Mouse (Mus musculus) urinary bladder, postnatal 36 days (tissue): ENCODE data around the gene Ublcp1.

Experiments
- DNase-seq, 2 experiments: peaks; one replicate each; pipeline ENCODE4 v3.0.0; 2022; ENCODE audit warnings: low spot score in 2 of 2, mixed read lengths in 1 of 2

The Ublcp1 gene

DNA sequence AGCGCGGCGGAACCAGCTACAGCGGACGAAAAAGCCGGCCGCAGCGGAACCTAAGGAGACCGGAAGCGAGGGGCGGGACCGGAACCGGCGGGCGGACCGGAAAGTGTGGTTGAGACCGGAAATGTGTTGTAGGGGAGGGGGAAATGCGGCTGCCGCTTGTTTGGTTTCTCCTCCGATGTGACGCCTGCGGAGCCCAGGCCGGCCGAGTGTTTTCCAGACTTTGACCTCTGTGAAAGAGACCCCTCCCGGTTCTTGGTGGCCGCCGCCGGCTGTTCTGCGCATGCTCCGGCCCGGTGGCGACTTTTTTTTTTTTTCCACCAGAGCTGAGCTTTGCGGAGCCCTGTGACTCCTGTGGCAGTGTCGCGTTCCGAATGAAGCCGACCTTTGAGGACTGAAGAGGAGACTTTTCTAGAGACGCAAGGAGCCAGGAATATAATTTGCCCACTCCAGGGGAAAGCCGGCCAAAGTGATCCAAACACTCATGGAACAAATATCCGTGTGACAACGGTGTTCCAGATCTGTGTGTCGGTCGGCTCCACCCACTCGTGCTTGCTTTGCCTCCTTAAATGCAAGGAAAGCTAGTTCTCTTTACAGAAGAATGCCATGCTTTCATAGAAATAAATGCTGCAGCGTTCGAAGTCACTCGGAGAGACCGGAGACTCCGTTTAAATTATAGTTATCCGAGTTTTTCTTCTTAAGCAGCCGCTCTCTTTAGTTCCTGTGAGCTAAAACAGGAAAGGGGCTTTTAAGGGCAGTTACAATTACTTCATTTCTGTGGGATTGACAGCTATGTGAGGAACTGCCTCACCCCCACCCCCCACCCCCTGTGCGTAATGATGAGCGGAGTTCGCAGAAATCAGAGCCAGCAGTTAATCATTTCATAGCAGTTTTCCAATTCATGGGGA is at the start of gene Ublcp1:
TSS of gene Ublcp1 (minus strand) at position 67 of the 905 bp plus-strand sequence.
- DNase-seq, result peak; percentile 87 to 91

DNA sequence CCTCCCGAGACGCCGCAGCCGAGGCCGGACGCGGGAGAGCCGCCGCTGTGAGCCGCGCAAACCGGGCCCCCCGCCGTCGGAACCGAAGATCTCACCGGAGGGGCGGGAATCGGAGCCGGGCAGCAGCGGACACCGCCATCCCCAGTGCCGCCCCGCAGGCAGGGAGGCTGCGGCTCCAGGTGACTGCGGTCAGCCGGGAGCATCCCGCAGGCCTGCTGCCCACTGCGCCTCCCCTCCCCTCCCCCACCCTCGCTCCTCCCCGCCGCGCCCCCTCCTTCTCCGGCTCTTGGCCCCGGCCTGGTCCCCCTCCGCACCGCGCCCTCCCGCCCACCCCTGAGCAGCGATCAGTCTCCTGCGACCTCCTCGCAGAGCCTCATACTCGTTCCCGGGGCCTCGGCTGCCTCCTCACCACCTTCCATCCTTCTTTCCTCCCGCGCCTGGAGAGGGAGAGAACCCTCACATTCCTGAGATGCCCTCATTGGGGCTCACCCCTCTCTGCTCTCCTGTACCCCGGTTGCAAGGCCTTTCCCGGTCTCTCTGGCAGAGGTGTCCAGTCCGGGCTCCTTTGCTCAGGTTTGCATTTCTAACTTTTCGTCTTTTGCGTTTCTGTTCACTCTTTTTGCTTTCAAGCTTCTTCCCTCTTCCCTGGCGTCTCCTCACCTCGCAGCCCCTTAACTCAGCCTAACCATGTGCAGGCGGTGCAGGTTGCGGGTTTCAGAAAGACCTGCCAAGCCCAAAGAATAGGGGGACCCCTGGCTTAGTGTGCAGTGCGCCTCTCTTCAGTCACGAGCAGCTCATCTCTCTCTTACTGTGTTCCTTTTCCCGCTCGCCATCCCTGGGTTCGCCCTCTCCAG is 49.0 kb upstream of the Ublcp1 start:
- peak in 1 of 2 experiments; percentile 32 for DNase-seq

DNA sequence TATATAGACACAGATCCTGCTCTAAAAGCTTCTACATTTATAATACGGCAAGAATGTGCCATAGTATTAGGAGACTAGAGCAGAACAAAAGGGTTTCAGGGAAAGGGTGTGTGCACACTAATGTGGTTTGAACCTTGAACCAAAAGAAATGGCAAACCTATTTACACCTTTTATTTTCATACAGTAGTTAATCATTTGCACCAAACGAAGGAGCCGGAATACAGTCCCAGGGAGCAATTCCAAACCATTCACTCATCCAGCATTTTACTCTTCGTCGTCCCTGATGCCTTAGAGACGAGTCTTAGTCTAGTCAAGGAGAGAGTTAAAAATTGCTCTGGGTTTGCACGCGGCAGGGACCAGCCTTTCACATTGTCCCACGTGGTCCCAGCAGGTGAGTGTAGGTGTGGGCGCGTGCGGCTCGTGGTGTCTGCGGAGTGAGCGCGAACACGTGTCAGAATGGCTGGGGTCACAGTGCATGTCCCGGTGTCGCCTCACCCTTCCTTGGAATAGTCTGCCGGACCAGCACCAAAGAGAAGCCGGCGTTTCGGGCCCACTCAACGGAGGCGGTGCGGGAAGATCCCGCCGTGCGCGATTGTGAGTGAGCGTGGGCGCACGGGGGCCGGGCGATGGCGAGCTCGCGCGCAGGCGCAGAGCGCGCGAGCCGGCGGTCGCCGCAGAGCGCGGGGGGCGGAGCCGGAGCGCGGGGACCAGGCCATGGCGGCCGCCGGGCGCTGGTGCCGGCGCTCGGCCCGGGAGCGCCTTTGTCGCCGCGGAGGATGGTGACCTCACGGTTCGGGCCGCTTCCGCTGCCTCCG is 48.2 kb upstream of the Ublcp1 start, which contains the start of gene Rnf145:
TSS of gene Rnf145 (plus strand) at position 684 of the 815 bp plus-strand sequence.
- DNase-seq, result peak; percentile 49 to 55

DNA sequence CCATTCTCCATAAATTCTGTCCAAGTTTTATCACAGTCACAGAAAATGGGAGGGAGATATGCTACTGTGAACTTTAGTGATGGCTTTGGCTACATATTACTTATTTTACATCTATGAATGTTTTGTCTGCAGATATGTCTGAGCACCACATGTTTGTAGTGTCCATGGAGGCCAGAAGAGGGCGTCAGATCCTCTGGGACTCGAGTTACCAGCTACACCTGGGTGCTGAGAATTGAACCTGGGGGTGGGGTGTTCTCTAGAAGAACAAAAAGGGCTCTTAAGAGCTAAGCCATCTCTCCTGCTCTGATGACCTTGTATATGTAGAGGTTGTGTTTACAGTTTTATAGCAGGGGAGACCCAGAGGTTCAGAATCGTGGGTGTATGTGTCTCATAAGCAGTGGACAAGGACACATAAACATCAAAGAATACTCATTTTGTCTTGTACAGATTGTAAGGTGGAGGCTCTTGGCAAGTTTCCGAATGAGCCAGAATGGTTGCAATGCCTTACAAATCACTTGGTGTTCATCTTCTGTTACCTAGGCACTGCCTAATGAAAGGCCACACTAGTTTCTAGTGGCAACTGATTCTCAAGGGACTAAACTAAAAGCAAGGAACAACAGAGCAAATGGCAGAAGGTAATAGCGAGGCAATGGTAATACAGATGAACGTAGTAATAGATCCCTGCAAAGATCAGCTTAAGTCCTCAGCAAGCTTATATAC is 47.4 kb upstream of the Ublcp1 start:
- DNase-seq, result no peak

DNA sequence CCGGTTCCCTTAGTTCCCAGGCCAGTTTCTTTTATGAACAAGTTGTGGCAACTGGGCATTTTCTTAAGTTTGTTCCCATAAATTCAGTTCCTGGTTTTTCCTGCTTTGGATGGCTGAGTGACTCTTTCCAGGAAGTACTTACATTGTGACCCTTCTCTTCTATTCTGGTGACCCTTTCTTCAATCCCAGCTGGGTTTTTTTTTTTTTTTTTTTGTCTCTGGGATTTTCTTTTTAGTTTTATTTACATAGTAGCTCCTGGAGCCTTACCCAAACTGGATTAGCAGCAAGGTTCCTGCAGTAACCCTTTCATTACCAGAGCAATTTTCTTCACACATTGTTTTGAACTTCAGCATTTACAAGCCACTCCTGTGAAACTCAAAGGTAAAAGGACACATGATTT is 46.1 kb upstream of the Ublcp1 start:
- no peak for DNase-seq

DNA sequence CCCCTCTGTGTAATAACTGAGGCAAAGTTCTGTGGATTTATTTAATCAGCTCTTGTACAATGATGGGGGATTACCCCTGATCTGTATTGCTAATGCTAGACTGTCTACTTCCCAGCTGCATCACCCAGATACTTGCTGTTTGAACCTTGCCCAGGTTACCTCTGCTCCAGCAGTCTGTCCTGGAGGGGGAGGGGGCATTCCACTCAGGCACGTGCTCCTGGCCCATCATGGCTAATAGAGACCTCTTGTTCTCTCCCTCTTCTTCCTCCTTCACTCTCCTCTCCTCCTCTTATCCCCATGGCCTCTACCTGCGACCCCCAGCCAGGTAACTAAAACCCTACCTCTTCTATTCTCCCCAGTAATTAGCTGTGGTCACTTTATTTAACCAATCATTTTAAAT is 44.4 kb upstream of the Ublcp1 start:
- DNase-seq, result no peak

DNA sequence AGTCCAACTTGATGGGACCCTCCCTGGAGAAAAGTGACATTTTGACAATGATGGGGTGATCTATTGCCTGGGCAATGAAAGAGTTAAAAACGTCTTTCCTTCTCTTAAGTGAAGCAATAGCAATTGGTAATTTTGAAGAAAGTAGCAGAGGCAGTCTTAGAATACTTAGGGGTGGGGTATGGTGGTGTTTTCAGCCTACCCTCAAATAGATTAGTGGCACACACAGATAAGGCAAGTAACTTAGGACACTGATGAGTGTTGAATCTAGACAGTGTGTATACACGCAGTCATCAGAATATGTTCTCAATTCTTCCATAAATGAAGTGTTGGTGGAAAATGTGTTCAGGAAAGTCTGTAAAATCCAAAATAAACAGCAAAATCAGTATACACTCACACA is 42.7 kb upstream of the Ublcp1 start:
- no peak for DNase-seq

DNA sequence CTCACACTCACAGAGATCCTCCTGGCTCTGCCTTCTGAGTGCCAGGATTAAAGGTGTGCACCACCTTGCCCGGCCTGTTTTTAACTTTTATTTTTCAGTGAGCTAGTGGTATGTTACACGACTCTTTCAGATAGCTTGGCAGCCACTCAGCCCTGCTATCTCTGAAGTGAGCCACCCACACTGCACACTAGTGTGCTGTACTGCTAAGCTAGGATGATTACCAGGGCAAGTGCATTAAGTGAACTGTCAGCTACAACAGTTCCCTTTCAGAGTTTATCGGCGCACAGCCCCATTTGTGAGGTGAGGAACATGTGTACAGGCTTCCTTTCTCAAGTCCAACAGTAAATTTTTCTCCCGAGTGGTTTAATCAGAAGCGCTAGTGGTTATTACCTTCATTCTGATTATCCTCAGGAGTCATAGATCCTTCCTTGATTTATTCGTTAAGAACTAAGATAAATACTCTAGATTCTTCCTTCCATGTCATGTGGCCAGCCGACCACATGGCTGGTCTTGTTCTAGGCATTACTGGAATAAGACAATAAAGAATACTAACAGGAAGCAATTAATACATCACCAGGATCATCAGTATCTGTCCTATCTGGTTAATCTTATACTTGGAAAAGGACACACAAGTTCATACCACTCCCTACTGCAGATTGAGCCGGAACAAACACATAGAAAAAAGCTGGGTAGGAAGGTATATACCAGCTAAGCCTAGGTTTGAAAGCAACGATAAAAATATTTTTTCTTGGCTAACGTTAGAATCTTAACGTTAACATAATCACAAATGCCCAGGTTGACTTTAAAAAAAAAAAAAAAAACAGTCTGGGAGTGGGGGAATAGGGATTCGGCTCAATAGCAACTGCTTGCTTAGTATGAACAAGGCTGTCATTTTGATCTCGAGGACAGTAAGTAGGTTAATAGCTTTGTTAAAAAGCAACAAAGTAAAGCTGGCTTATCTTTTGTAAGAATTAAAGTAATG is 42.0 kb upstream of the Ublcp1 start:
- DNase-seq, result no peak

DNA sequence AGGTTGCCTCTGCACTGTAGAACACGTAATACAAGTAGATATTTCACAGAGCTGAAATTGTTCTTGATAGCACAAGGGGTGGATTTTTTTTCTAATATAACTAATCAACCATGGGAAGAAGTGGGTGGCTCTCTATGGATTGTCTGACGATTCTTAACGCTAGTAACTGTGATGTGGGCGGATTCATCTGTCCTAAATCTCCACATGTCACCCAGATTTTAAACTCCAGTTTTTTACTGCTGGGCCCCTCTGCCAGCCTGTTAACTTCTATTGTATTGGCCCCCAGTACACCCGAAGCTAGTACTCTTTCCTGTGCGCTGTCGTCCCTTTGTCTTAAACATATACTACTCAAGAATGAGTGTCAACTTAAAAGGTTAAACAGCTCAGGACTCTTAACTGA is 40.1 kb upstream of the Ublcp1 start:
- no peak for DNase-seq

DNA sequence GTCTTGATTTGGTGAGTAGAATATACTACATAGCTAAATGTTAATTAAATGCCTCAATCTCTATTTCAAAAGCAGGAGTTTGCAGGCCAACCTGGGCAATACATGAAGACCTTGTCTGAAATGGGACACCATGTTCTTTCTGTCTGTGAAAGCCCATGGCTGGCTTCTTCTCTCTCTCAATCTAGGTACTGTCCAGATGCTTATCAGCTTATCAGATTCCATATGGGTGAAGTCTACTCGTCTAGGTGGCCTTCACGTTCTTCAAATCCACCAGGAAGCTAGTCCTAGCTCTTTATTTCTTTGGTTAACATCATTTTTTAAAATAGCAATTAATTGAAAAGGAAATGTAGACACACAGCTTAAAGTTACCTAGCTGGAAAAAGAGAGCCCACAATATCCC is 39.6 kb upstream of the Ublcp1 start:
- DNase-seq, result no peak

DNA sequence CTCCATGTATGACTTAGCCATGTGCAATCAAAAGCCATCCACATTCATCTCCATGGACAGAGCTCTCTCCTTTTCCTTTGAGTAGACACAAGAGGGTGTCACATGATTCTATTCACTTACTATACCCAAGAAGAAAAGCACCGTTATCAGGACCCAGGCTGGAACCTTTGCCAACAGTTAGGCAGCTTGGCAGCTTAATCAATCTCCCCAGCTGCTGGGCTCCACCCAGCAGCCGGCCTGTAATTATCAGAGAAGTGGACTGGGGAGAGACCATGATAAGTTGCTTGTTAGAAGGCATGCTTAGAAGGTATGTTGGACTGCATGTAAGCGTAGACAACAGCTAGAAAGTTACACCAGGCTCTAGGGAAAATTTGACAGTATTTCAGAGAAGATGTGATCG is 38.6 kb upstream of the Ublcp1 start:
- DNase-seq, result no peak

DNA sequence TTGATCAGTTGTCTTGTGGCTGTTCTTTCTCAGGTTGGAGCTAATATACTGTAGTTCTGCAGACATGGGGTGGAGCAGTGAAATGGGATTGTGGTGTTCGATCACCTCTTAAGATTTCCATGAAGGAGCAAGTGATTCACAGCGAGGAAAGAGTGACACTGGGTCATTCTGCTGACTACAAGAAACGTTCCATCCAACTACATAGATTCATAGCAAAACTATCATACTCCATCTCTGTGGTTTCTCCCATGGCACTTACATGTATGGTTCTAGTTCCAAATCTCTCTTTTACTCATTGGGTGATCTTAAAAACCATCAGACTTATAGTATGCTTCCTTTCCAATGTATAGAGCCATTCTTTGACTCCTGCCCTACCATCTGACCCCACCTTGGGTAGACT is 34.5 kb upstream of the Ublcp1 start:
- DNase-seq, result no peak

DNA sequence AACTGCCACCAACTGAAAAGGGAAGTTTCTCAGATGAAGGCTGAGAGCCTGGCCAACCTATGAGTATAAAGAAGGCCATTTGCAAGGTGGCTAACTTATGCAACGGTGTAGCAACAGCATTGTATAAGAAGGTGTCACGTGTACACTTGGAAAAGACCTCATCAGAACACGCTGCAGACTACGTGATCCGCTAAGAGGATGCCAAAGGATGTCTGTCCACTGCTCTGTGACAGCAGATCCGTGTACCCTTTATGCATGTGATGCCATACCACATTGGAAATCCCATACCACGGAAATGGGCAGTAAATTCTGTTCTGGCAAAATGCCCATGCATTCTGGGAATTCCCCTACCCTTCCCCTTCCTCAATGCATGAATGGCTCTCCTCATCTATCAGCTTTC is 33.8 kb upstream of the Ublcp1 start:
- no peak for DNase-seq

DNA sequence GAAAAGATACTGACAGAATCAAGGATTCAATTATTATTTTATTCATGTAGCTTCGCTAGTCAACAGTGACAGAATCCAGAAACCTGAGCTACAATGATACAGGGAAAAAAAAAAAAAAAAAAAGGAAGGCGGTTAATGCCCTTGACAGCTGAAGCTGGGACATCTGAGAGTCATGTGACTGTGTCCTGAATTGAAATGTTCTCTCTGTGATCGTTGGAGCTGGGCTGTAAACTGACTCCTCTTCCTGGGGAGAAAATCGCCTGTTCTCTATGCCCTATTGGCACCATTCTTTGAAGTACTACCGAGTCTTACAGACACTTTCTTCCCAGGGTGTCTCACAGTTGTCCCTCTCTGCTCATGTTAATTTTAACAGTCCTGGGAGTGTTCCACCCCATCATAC is 32.6 kb upstream of the Ublcp1 start:
- no peak for DNase-seq

DNA sequence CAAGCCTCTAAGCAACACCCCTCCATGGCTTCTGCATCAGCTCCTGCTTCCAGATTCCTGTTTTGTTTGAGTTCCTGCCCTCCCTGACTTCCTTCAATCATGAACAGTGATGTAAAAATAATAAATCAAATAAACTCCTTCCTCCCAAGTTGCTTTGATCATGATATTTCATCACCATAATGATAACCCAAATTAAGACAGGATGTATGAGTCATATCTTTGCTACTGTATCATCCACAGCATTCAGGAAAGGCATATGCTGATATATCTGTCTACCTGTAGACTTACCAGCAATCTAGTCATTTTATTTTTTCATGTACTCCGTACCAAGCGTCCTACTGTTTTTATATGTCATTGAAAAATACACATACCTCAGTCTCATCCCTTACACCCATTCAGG is 31.2 kb upstream of the Ublcp1 start:
- DNase-seq, result no peak

DNA sequence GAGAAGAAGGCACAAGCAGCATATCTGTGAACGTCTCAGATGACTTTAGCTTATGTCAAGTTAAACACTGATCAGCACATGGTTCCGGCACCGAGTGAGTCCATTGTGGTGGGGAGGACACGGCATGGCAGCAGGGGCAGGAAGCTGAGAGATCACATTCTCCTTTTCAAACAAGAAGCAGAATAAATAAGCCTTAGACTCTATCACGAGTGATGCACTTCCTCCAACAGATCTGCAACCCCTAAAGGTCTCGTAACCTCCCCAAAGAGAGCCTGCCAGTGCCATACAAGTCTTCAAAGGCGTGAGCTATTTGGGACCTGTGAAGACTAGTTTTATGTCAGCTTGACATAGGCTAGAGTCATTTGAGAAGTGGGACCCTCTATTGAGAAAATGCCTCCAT is 30.7 kb upstream of the Ublcp1 start:
- no peak for DNase-seq

DNA sequence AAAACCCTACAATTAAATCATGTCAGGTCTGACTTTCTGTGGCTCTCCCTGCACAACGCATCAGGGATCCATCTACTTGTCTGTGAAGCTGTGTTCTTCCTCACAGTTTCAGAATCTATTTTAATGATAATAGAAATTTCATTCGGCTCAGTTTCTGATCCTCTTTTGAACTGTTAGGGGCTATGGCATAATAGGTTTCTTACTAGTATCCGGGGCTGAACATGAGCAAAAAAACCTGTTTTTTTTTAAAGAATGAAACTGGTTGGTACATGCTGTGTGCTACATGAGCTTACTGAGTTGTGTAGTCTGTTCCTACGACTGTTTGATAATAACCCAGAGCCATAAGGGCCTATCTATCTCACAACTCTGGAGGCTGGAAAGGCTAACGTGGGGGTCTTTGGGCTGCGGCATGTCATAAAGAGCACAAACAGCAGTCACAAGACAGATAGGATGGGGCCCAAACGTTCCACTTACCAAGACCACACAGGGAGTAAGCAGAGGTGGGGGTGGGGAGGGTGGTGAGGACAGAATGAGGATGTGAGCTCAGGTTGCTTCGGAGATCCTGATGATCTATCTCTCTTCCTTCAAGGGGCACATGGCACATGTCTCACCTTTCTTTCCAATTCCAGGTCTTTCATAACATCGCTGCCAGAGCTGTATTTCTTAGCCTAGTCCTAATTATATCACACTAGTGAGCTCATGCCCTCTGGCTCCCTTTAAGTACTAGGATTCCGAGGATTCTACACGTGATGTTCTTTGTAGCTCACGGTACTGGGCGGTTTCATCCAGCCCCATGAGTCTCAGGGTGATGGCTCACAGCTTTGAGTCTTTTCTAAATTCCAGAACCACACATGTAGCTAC is 28.3 kb upstream of the Ublcp1 start:
- DNase-seq, result no peak

DNA sequence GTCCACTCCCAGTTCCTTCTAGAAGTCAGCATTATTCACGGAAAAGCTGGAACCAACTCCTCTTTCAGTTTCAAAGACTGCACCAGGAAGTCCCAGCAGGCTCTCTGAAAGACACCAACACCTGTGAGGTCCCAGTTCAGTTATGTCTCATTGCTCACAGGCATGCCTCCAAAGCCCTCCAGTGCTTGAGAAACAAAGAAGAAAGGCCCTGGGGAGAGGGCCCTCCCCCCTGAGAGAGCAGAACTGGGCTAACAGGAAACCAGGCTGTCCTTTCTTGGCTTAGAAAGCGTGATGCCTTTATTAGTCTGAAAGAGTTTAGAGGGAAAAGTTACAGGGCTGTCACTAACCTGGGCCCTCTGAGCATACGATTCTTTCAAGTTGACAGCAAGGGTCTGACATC is 25.9 kb upstream of the Ublcp1 start:
- peak; percentile 2 to 4 for DNase-seq
